Mouse (Mus musculus): ENCODE results near the gene Mad2l1bp.

Mad2l1bp gene

DNA sequence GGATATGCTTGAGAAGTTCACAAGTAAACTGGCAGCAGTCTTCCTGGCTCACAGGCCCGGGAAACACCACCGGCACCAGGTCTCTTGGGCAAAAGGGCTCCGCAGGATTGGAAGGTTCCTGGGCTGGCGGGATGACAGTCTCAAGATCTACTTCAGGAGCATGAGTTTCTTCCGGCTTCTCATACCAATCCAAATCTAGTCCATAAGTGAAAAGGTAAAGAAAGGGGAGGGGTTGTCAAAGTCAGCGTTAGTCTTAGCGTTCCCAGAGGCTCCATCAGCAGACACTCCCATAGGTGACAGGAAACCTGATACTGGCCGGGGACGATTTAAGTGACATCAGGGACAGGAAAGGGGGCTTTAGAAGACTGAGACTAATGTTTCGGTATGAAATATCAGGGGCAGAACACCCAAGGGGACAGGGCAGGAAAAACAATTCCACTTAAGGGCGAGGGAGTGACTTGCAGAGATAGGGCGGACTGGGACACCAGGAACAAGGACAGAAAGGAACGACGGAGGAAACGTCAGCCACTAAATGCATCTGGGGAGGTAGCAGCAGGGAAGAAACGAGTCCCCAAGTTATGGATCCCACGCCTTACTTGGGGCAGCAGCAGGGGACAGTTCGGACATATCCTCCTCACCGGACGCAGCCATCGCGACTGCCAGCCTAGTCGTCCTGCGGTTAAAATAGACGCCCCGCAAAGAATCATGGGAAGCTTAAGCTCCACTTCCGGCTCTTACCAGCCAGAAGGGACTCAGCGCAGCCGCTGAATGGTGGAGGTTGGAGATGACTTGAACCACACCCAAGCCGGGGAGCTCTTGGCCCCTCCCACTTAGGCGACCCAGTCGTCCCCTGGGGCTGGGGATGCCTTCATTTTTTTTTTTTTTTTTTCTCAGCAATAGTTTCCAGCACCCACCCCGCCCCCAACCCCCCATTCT, at the start of gene Mad2l1bp:
Gene Mad2l1bp (minus strand): TSS at position 707 of the 936 bp plus-strand sequence.
- peak; percentile 90 for DNase-seq (ENCODE audit: low spot score)

DNA sequence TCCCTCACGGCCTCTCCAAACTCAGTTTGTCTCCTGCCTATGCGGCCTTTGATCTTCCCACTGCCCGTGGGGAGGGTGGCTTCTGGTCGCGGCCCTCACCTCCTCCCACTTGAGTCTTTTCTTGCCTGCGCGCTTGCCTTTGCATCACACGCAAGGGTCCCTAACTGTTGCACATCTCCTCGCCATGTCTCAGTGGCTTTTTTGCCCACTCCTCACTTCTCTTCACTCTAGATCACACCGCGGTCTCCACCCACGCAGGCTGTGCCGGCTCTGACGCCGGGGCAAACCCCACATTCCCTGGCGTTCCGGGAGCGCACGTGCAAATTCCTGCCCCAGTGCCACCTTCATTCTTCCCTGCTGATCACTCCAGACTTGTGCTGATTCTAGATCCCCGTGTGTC, 49.7 kb upstream of the Mad2l1bp start:
- no peak for DNase-seq (ENCODE audit: low spot score)

DNA sequence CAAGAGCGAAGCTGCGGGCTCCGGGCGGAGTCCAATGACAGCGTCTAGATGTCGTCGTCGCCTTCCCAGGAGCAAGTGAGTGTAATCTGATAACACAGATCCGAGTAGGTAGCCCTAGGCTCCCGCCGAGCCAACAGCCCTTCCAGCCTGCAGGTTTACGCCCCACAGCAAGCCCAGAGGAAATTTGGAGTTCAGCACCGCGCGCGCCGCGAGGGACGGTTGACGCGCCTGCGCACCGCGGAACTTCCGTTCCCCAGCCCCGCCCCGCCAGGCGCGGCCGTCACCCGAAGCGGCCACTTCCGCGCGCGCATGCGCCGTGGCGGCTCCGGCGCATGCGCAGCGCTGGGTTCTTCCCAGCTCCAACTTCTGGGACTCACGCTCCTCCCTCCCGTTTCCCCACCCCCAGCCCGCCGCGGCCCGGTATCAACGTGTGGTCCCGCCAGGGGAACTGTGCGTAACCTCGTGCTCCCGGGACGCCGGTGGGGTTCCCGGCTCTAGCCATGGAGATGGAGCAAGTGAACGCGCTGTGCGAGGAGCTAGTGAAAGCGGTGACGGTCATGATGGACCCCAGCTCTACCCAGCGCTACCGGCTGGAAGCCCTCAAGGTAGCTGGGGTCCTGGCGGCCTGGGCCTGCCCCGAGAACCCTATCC, 49.2 kb upstream of the Mad2l1bp start, which contains the start of the genes Polh and Xpo5:
Gene Polh (minus strand): TSS at position 225 of the 651 bp plus-strand sequence.
Gene Xpo5 (plus strand): TSS at position 362 of the 651 bp plus-strand sequence.
- peak; percentile 95 for DNase-seq (ENCODE audit: low spot score)

DNA sequence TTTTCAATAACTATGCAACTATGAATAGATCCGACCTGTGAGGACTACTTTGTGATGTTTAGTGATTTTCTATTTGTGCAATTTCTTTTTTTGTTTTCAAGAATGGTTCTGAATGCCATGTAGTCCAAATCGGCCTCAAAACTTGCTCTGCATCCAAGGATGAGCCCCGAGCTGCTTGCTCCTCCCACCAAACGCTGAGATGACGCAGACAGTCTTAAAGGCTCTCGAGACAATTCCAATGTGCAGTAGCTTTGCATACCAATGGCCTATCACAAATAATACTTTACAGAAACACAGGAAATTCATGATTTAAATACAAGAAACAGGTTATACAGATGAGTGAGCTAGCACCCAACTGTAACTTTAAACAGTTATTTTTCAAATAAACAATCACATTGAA, 47.8 kb upstream of the Mad2l1bp start:
- DNase-seq (ENCODE audit: low spot score), result no peak

DNA sequence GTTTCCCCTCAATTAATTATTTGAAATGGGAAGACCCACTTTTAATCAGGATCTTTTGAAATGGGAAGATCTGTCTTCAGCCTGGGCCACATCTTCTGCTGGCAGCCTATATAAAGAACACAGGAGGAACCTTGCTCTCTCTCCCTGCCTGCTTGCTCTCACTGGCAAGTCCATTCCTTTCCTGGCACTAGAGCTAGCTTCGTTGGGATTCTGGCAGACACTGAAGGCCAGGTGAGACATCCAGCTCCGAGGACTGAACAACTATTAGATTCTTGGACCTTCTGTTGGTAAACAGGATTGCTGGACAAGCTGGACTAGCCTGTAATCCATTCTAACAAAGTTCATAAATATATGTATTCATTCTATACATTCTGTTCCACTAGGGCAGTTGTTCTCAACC, 35.5 kb upstream of the Mad2l1bp start:
- DNase-seq (ENCODE audit: low spot score), result no peak

DNA sequence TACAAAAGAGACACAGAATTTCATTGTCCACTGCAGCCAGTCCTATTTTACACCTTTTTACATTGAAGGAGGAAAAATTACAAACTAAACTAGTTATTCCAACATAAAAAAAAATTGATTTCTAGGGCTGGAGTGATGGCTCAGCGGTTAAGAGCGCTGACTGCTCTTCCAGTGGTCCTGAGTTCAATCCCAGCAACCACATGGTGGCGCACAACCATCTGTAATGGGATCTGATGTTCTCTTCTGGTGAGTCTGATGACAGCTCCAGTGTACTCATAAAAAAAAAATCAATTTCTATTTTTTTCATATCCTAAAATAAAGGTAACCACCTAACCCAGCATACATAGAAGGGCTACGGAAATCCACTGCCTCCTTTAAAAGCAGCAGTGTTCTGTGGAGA, 28.9 kb upstream of the Mad2l1bp start:
- no peak for DNase-seq (ENCODE audit: low spot score)

DNA sequence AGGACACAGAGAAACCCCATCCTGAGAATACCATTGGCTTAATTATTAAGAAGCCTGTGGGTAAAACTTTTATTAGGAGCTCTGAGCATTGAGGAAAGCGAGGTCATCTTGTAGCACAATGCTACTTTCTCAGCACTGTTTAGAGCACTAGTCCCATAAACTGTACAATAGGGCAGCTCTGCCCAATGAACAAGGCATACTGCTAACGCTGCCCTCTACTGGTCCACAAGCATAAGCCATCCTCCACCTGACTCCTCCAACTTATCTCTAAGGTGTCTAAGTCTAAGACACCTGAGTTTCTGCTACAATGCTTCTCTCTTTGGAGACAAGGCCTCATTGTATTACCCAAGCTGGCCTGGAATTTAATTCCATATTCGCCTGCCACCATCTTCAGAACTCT, 17.2 kb upstream of the Mad2l1bp start:
- DNase-seq (ENCODE audit: low spot score), result peak; percentile 57

DNA sequence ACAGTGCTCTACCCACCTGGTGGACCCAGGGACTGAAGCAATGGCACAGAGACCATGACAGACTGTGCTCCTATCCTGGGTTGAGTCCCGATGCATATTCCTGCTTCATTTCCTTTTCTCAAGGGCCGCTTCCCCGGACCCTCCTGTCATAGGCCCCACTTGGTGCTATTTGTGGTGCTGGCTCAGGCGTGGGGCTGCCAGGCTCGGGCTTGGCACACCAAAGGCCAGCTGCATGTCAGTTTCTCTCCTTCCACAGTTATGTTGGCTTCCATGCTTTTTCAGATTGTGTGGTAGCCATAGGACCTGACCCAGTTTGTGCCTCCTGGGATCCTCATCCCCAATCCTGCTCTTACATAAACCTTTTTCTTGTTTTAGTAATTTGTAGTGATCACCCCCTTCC, 15.4 kb upstream of the Mad2l1bp start:
- DNase-seq (ENCODE audit: low spot score), result no peak

DNA sequence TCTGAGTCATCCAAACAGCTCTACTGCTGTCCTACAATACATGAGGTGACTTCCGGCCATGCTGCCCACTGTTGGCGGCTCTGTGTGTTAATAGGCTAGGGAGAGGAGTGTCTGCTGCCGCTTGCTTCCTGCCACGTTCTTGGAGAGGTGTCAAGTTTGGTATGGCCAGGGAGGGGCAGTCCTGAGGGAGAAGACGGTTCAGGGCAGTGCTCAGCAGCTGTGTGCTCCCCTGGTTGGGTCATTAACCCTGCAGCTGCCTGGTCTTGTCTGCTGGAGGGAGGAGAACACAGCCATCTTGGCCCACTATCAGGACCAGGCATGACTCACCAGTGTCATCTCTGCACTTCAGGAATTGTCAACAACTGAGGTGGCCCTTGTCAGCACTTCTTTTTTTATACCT, 15.0 kb upstream of the Mad2l1bp start:
- DNase-seq (ENCODE audit: low spot score), result no peak

DNA sequence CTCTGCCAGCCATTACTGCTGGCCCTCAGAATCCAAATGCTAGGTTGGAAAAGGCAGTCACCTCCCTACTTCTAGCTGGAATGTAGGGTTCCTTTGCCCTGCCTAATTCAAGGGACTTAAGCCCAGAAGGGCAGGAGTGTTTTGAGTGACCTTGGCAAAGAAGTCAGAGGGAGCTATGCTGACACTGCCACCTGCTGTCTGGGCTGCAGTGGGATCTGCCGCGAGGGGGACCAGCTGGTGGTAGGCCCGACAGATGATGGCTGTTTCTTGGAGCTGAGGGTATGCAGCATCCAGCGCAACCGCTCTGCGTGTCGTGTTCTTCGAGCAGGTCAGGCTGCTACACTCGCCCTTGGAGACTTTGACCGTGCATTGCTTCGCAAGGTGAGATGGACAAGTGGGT, 13.7 kb upstream of the Mad2l1bp start:
- no peak for DNase-seq (ENCODE audit: low spot score)

DNA sequence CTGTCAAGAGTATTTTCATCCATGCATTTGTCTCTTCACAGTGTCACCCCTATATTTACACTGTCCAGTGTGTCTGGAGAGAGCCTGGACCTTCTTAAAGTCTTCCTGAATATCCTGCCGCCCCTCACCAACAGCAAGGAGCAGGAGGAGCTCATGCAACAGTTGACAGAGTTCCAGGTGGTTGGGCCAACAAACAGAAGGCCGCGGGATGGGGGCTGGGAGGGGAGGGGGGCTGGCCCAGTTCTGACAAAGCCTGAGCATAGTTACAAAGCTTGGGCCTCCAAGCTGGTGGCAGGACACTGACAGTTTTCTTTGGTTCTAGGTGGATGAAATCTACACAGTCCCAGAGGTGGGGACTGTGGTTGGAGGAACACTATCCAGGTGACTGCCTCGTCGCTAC, 12.9 kb upstream of the Mad2l1bp start:
- no peak for DNase-seq (ENCODE audit: low spot score)

DNA sequence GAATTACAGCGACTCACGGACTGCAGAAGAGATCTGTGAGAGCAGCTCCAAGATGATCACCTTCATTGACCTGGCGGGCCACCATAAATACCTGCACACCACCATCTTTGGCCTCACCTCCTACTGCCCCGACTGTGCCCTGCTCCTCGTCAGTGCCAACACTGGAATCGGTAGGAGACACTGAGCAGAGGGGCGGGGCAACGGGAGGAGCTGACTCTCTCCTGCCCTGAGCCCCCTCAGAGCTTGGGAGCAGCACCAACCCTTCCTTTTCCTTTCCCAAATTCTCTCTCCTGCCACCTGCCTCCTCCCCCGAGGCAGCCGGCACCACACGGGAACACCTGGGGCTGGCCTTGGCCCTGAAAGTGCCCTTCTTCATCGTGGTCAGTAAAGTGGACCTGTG, 12.1 kb upstream of the Mad2l1bp start:
- no peak for DNase-seq (ENCODE audit: low spot score)

DNA sequence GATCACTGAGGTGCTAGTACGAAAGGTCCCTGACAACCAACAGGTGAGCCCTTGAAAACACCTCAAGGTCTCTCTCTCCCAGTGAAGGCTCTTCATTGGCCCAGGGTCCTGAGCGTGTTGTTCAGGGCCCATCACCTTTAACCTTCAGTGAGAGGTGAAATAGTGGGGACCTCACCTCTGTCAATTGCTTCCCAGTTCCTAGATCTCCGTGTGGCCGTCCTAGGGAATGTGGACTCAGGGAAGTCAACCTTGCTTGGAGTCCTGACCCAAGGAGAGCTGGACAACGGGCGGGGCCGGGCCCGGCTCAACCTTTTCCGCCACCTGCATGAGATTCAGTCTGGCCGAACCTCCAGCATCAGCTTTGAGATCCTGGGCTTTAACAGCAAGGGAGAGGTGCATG, 11.4 kb upstream of the Mad2l1bp start:
- DNase-seq (ENCODE audit: low spot score), result no peak

DNA sequence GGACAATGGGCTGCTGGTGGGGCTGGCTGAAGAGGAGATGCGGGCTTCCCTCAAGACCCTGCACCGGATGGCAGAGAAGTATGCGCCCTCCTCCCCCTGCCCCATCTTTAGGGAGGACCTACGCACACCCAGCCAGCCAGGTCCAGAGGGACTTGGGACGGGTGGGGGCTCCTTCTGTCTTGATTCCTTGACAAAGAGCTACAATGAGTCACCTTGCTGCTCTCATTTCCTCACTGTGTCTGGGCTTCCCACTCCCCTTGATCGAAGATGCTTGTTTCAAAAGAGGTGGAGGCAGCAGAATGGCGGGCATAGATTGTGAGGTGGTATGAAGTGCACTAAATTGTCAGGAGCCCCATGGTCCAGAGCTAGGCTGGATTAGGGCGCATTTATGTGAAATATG, 10.9 kb upstream of the Mad2l1bp start:
- DNase-seq (ENCODE audit: low spot score), result no peak

DNA sequence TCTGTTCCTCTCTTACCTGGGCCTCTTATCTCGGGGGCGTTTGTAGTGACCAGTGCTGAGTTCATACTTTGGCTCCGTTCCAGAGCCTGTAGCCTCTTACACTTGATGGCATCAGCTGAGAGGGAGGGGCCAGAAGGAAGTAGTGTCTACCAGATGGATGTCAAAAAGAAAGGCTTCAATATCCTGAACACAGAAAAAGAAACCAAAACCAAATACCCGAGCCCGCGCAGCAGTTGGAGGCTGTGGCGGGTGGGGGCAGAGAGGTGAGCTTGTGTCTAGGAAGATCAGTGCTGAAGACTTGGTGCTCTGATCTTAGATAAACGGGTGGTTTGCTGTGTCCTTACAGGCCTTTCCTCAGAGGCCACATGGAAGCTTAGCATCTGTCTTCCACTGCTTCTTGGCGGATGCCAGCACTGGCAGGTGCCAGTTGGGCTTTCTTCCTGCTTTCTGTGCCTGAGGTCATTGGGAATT, 9.6 kb upstream of the Mad2l1bp start:
- peak; percentile 91 for DNase-seq (ENCODE audit: low spot score)

DNA sequence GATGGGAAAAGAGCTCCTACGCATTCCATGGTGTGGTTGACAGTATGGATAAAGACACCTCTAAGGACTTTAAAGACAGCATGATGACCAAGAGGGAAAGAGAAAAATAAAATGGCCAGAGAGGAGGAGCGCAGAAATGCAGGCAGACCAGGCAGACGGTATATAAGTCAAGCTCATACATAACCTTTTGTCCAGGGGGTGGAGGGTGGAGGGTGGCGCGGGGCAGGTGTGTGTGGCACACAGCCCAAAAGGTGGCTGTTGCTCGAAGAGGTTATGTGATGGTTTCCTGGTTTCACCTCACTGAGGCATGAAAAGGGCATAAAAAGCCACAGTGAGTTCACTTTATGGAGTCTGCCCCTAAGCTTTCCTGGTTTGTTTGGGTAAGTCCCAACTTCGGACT, 9.2 kb upstream of the Mad2l1bp start:
- DNase-seq (ENCODE audit: low spot score), result no peak

DNA sequence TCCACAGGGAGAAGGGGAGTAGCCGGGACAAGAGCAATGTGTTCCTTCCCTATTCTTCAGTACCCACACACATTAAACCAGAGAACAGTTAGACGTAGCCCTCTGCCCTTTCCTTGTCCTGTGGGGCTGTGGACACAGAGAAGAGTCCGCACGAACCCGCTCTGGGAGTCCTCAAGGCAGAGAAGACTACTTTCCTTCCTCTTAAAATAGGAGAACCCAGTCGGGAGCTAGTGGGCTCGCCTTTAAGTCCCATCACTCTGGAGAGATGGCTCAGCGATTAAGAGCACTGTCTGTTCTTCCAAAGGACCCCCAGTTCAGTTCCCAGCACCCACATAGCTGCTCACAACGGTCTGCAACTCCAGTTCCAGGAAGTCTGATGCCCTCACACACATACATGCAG, 8.4 kb upstream of the Mad2l1bp start:
- DNase-seq (ENCODE audit: low spot score), result no peak

DNA sequence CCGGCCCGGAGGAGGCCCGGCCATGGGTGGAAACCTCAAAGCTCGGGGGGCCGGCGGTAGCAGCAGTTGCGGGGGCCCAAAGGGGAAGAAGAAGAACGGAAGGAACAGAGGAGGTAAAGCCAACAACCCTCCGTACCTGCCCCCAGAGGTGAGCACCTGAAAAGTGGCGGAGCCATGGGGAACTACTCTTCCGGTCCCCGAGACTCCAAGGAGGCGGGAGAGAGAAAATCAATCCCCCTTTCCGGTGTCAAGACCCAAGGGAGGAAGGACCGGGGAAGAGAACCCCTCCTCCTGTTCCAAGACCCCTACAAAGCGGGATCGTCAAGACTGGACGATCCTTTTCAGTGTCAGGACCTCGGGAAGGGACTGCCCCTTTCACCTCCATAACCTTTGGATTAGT, 7.8 kb upstream of the Mad2l1bp start:
- peak; percentile 47 for DNase-seq (ENCODE audit: low spot score)

DNA sequence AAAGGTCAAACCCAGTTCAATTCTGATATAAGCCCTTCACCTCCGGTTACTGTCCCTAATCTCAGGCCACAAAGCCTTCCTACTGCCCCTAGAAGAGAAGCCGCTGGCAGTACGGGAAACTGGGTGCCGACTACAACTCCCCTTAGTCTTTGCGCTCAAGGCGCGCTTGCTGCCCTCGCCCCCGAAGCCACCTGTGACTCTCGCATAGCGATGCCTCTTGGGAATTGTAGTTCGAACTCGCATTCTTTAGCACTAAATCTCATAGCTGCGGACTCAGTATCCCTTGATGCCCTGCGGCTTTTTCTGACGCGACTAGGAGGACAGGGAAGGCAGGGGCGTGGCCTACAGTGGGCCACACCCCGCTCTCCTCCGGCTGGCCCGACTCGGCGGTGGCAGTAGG, 7.3 kb upstream of the Mad2l1bp start, which contains the start of gene Gtpbp2:
Gene Gtpbp2 (plus strand): TSS at position 347 of the 400 bp plus-strand sequence.
- peak; percentile 98 for DNase-seq (ENCODE audit: low spot score)

DNA sequence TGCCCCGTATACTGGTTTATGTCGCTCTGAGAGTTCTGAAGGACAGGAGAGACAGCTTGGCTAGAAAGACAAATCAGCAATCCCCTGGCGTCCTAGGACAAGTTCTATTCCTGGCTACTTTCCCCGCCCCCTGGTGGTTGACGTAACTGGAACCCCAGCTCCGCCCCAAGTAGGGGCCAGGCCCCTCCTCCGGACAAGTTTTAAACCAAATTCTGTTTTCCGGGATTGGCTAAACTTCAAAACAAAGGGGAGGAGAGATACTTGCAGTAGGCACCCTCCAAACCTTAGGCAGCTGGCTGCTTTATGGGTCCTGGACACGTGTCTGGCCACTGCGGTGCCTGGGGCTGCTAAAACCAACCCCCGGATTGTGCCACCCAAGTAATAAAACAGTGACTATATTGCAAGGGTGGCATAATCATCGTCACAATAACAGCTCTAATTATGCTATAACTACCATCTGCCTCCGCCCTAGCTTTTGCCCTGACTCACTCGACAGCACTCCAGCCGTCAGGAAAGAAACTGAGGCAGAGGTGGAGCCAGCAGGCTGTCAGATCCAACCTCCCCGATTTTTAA, 6.8 kb upstream of the Mad2l1bp start:
- DNase-seq (ENCODE audit: low spot score), result peak; percentile 89

DNA sequence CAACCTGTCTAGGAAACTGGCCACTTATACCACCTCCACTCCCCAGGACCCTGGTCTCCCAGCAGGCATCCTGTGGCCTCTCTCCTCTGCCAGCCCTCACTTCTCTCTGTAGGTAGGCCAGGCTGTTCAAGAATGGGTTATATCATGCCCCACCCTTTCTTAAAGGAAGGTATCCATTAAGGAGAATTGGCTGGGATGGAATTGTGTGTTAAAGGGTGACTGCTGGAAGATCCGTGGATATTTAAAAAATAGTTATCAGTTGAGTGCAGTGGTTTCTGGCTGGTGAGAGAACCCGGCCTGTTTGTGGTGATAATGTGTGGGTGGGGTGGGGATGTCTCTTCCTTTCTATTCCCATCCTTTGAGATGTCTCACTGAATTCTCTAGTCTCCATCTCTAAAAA, 5.9 kb upstream of the Mad2l1bp start:
- no peak for DNase-seq (ENCODE audit: low spot score)

DNA sequence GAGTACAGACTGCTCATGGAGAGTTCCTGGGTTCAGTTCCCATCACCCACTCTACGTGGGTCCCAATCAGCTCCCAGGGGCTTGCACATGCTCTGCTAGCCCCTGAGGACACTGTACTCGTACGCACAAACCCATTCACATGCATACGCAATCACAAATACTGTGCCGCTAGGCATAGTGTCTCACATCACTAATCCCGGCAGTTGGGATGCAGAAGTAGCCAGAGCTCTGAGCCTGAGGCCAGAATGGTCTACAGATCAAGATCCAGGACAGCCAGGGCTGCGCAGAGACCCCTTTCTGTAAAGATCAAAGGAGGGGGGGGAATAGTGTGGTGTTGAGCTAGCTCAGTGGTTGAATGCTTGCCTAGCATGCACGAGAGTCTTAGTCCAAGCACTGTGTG, 3.8 kb upstream of the Mad2l1bp start:
- DNase-seq (ENCODE audit: low spot score), result no peak

DNA sequence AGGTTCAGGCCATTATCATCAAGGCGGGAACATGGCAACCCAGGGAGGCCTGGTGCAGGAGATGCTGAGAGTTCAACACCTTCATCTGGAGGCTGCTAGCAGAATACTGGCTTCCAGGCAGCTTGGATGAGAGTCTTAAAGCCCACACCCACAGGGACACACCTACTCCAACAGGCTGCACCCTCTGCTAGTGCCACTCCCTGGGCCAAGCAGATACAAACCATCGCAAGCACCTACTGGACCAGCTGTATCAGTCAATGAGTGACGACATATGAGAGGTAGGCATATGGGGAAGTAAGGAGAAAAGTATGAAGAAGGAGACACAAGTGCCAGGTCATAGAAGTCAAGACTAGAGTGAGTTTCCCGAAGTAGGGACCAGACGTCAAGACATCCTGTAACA, 3.3 kb upstream of the Mad2l1bp start:
- no peak for DNase-seq (ENCODE audit: low spot score)
